Mouse (Mus musculus) neural tube, embryonic 15.5 days (tissue): ENCODE measurements at regions not wholly inside any gene's neighbourhood (a gene's known extent, or its start where the extent isn't known, plus 50 kb on each side); places are given as distances from the start of the nearest gene placed in this dataset.

ENCODE experiments used
- ATAC-seq: fragments of 200-750 bp; cut with Nextera tagmentation; 2 replicates; pipeline ENCODE4 v1.8.0; 2017; ENCODE audit warnings: mild to moderate bottlenecking, moderate TSS enrichment, moderate library complexity; ENCODE audit not compliant: low FRiP score
- H3K27ac ChIP-seq: fragments of 300-500 bp; sonication (generic); replicated peaks from 2 replicates; pipeline ENCODE4 v1.5.1; 2015; ENCODE audit warnings: mild to moderate bottlenecking, inconsistent platforms
- H3K27me3 ChIP-seq: fragments of 300-500 bp; sonication (generic); replicated peaks from 2 replicates; pipeline ENCODE4 v1.6.1; 2015; ENCODE audit warnings: inconsistent platforms
- H3K36me3 ChIP-seq: fragments of 300-500 bp; sonication (generic); 2 replicates; pipeline ENCODE4 v1.6.1; 2015; ENCODE audit warnings: inconsistent platforms
- H3K4me1 ChIP-seq: fragments of 300-500 bp; sonication (generic); 2 replicates; pipeline ENCODE4 v1.6.1; 2015; ENCODE audit warnings: inconsistent platforms
- H3K4me2 ChIP-seq: fragments of 300-500 bp; sonication (generic); 2 replicates; pipeline ENCODE4 v1.6.1; 2015; ENCODE audit warnings: inconsistent platforms, mild to moderate bottlenecking, moderate library complexity
- H3K4me3 ChIP-seq: fragments of 300-500 bp; sonication (generic); replicated peaks from 2 replicates; pipeline ENCODE4 v1.5.1; 2015; ENCODE audit warnings: mild to moderate bottlenecking, inconsistent platforms
- H3K9ac ChIP-seq: fragments of 300-500 bp; sonication (generic); replicated peaks from 2 replicates; pipeline ENCODE4 v1.6.1; 2015; ENCODE audit warnings: mild to moderate bottlenecking, inconsistent platforms
- H3K9me3 ChIP-seq: fragments of 300-500 bp; sonication (generic); replicated peaks from 2 replicates; pipeline ENCODE4 v1.6.1; 2016; ENCODE audit warnings: inconsistent platforms
- WGBS: fragments of 180-500 bp; shearing (Covaris S2); methylation state at CpG from one replicate; pipeline ENCODE4 v1.1.7; 2015; ENCODE audit warnings: mixed read lengths; 5-methylcytosine and 5-hydroxymethylcytosine counted together

DNA sequence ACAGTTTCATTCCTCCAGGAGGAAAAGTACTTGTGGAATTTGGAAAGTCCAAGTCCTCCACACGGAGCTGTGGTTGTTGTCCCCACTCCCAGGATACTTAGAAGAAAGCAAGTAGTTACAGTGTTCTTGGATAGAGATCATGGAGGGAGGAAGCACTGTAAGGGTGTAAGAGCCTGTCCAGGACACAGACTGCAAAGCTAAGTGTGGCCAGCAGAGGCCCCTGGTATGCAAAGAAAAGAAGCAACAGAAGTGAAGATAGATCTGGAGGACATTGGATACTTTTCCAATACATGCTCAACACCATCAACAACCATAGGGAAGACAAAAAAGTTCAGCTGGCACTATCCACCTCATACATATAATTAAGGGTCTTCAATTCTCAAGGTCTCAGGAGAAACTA lies 197.4 kb downstream of the Meis1 start:
- no peak overlapping the region for H3K4me3 ChIP-seq

DNA sequence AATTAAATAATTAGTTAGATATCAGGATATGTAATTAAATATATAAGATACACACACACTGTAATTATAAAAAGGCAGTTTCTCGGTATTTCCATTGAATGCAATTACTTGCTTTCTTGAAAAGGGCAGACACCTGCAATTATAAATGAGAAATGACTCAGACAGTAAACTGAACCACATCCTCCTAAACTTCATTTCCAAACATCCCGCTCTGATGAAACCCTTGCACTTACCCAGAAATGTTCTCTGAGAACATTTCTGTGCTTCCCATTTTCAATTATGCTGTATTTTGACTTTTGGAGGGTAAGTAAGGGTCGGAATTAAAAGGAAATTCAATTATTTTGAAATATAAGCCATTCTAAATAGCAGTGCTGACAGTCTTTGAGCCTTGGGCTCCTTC lies 204.7 kb downstream of the Meis1 start:
- Histone ChIP-seq H3K4me3 (no peak overlapping the region), H3K27me3 (no peaks in the 10 kb centered on the region), H3K36me3 (no peaks in the 10 kb centered on the region), H3K9ac (no peak overlapping the region), H3K4me1 (no peaks in the 10 kb centered on the region), H3K9me3 (no peaks in the 10 kb centered on the region), H3K27ac (no peak overlapping the region), H3K4me2 (no peak overlapping the region)
- WGBS = 91% methylated on average over 3 of the region's 3 CpGs
- ATAC-seq = no peak

More for the DNA sequence above, 197.4 kb downstream of the Meis1 start:
- Histone ChIP-seq H3K9me3 (no peaks in the 10 kb centered on the region), H3K27ac (no peak overlapping the region), H3K36me3 (no peaks in the 10 kb centered on the region), H3K4me2 (no peak overlapping the region), H3K4me1 (no peaks in the 10 kb centered on the region), H3K27me3 (no peaks in the 10 kb centered on the region), H3K9ac (no peak overlapping the region)
- no peak for ATAC-seq
- 53% methylated on average over 1 of the region's 1 CpGs for WGBS

DNA sequence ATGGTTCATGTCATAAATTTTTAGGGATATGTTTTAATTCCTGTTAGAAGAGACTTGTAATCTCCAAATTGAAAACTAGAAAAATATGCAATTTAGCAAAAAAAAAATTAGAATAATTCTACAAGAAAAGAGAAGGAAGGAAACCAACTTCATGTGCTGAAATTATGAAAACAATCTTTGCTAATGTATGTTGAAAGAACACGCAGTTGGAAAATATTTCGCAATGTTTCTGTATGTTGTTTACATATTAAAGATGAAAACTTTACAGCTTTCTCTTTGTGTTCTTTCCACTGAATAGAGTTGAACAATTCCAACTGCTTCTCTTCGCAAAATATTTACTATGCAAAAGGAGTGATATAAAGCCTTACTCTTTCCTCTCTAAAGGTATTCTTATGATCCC lies 251.3 kb downstream of the Meis1 start:
- WGBS = 97% methylated on average over 3 of the region's 3 CpGs
- Histone ChIP-seq H3K27ac (no peak overlapping the region), H3K36me3 (no peaks in the 10 kb centered on the region), H3K4me1 (no peaks in the 10 kb centered on the region), H3K4me3 (no peak overlapping the region), H3K27me3 (no peaks in the 10 kb centered on the region), H3K9ac (no peak overlapping the region), H3K4me2 (no peak overlapping the region), H3K9me3 (no peaks in the 10 kb centered on the region)
- ATAC-seq = no peak

DNA sequence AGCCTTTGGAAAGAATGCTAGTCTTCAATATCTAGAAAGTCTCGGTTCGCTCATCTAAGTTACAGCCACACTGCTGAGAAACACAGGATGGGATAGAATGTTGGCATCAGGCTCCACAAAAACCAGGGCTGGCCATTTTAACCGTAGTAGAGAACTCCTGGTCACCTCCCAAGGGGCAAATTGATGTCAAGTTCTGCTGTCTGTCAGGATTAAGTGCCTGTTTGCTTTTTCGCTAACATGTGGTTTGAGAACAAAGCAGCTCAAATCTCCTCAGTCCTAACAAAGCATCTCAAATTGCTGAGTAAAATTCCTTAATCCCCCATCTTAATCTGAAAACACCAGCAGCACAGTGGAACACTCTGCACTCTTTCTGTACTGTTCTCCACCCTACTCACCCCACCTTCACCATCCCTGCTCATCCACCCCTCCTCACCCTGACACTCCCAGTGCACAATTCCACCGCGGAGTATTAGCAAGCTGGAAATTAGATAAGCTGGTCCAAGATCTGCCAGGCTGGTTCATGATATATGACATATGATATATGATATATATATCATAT lies 252.2 kb downstream of the Meis1 start:
- ATAC-seq = no peak
- no peaks in the 10 kb centered on the region for H3K27me3 ChIP-seq
- 67% methylated on average over 6 of the region's 6 CpGs for WGBS

DNA sequence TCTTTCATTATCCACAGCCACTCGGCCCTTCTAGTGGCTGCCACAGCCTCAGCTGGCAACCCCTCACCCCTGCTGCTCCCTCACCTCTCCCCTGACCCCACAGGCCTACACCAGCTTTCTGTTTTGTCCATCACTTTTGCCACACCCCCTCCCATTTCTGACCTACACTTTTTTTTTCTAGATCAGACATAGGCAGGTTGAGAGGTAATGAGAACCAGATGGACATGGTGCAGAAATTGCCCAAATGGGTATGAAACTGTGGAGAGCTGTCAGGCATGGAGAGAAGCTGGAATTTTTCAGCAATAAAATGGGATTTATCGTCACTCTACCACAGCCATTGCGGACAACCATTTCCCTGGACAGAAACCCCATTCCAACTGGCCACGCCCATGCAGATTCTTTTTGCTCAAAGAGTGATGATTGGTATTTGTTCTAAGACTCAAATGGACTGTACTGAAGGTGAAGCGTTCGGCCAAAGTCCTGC lies 260.2 kb downstream of the Meis1 start:
- 52% methylated on average over 6 of the region's 6 CpGs for WGBS
- Histone ChIP-seq H3K9ac (no peak overlapping the region), H3K4me3 (no peak overlapping the region), H3K9me3 (no peaks in the 10 kb centered on the region), H3K4me1 (peaks cover 17% of the 10 kb centered on the region), H3K27ac (no peak overlapping the region), H3K36me3 (no peaks in the 10 kb centered on the region), H3K27me3 (no peaks in the 10 kb centered on the region), H3K4me2 (no peak overlapping the region)
- ATAC-seq = no peak

More for the DNA sequence above, 252.2 kb downstream of the Meis1 start:
- Histone ChIP-seq H3K9me3 (no peaks in the 10 kb centered on the region), H3K36me3 (no peaks in the 10 kb centered on the region), H3K4me1 (no peaks in the 10 kb centered on the region), H3K27ac (no peak overlapping the region), H3K9ac (no peak overlapping the region), H3K4me2 (no peak overlapping the region), H3K4me3 (no peak overlapping the region)

DNA sequence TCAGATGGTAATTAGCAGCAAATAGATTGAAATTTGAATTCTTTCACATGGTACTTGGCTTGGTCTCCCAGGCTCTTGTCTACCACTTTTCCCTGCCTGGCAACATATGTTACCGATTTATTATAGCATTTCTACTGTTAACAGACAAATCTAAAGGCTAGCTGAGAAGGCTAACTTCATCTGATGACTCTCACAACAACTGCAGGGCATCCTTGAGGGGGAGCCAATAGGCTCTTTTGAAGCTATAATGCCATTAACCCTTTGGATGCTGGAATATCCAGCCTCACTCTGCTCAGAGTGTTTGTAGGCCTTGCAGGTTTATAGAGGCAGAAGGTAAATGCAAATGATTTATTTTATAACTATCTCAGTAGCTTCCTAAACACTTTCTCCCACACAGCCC lies 262.2 kb downstream of the Meis1 start:
- H3K27ac ChIP-seq = no peak overlapping the region
- H3K27me3 ChIP-seq = no peaks in the 10 kb centered on the region
- no peak for ATAC-seq

DNA sequence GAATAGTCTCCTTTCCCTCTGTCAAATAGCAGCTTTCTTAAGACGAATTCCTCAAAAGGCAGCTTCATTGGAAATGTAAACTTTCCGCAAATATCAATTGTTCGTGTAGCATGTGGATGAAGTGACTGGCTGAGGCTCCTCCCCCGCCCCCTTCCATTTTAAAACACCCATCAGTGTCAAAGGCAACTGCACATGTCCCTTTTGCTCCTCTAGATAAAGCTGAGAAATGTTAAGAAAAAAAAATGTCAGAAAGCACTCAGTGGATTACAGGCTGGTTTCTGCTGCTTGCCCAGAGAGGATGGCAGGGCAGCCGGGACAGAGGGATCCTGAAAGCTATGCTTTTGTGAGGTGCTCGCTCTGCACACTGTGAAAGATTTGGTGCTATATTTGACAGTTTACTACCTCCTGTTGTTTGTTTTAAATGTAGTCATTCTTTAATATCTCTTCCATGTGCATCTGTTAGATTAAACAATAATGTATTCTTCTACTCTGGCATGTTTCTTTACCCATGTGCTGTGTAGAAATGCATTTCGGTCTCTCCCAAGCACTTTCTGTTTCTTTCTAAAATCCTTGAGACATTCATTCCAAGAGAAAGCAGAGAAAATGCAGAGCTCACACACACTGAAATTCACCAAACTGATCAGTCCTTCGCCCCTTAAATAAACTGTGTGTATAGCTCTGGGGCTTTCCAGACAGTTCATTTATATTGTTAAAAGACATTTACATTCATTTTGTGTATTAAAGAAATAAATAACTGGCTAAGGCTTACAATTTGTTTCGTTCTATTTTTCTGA lies 263.9 kb downstream of the Meis1 start:
- Histone ChIP-seq H3K27ac (peak overlapping the region; percentile 79), H3K4me3 (peak overlapping the region; percentile 20), H3K4me2 (peak overlapping the region; percentile 46), H3K27me3 (no peaks in the 10 kb centered on the region), H3K9me3 (no peaks in the 10 kb centered on the region), H3K4me1 (peaks cover 34% of the 10 kb centered on the region), H3K9ac (no peak overlapping the region; the same call in 1 of the 2 replicates), H3K36me3 (no peaks in the 10 kb centered on the region)
- WGBS = 21% methylated on average over 9 of the region's 9 CpGs
- ATAC-seq = 0 out of 2 replicates have a peak, but pooled peaks have one; percentile 29

More for the DNA sequence above, 262.2 kb downstream of the Meis1 start:
- H3K4me2 ChIP-seq = no peak overlapping the region
- H3K4me1 ChIP-seq = peaks cover 22% of the 10 kb centered on the region
- H3K9ac ChIP-seq = no peak overlapping the region
- no peaks in the 10 kb centered on the region for H3K36me3 ChIP-seq
- no peaks in the 10 kb centered on the region for H3K9me3 ChIP-seq
- WGBS = 32% methylated on average over 1 of the region's 1 CpGs
- no peak overlapping the region for H3K4me3 ChIP-seq

DNA sequence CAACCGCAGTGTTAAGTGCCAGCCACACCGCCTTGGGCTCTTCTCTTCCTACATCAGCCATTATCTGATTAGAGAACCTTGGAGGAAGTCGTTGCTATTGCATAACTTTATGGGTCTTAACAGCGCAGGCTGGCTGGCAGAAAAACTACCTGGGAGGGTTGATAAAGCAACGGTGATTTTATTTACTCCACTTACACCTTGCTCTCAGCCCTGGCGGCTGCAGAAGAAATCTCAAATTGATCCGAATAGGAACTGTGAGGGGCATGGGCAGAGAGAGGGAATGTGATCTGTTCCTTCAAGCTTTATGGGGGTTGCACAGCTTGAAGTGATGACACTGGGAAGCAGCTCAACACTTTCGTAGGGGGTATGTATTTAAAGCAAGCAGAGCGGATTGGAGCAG lies 264.9 kb downstream of the Meis1 start:
- peak overlapping the region; percentile 46 for H3K4me2 ChIP-seq
- H3K4me3 ChIP-seq = 0 out of 2 replicates have a peak overlapping the region, but pooled peaks have one; percentile 19
- no peaks in the 10 kb centered on the region for H3K36me3 ChIP-seq
- 0 out of 2 replicates have a peak overlapping the region, but pooled peaks have one; percentile 14 for H3K9ac ChIP-seq
- ATAC-seq = peak; percentile 24
- peak overlapping the region; percentile 79 for H3K27ac ChIP-seq
- no peaks in the 10 kb centered on the region for H3K27me3 ChIP-seq
- no peaks in the 10 kb centered on the region for H3K9me3 ChIP-seq
- H3K4me1 ChIP-seq = peaks cover 44% of the 10 kb centered on the region
- 7% methylated on average over 9 of the region's 9 CpGs for WGBS

DNA sequence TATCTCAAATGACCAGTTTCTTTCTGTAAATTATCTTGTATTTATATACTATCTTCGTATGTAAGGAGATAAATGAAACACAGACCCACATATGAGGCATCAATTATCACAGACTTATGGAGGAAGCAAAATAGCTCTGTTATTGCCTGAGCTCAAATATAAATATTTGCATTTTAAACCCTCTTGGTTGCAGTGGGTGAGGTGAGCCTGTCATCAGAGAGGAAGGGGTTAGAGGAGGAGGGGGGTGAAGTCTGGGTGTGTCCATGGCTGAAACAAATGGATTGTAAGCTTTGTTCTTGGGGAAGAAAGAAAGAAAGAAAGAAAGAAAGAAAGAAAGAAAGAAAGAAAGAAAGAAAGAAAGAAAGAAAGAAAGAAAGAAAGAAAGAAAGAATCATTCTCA lies 265.5 kb downstream of the Meis1 start:
- Histone ChIP-seq H3K27me3 (no peaks in the 10 kb centered on the region), H3K27ac (peak overlapping the region; percentile 63; the same call in 1 of the 2 replicates), H3K4me3 (no peak overlapping the region), H3K4me2 (peak overlapping the region; percentile 46; the same call in 1 of the 2 replicates), H3K4me1 (peaks cover 49% of the 10 kb centered on the region), H3K9ac (no peak overlapping the region), H3K36me3 (no peaks in the 10 kb centered on the region), H3K9me3 (no peaks in the 10 kb centered on the region)
- WGBS = 59% methylated on average over 1 of the region's 1 CpGs
- ATAC-seq = no peak

DNA sequence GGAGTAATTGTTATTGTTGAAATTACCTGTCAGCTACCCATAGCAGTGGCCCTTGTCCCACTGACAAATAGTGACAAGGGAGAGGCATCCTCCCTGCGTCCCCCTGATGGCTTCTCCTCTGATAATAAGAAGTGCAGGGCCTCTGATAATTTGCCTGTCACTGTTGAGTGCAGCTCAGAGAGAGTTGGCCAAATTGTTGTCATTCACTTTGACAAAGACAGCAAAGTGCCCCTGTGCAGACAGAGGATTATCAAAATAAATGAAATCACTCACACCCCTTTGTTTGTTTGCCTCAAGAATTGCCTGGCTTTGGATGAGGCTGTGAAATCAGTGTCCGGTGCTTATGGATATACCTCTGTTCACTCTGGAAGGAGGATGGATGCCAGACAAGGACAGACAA lies 266.3 kb downstream of the Meis1 start:
- Histone ChIP-seq H3K9ac (no peak overlapping the region), H3K4me3 (no peak overlapping the region), H3K27me3 (no peaks in the 10 kb centered on the region), H3K9me3 (no peaks in the 10 kb centered on the region), H3K27ac (peak overlapping the region; percentile 60), H3K4me2 (peak overlapping the region; percentile 54), H3K36me3 (no peaks in the 10 kb centered on the region), H3K4me1 (peaks cover 56% of the 10 kb centered on the region)
- 43% methylated on average over 2 of the region's 2 CpGs for WGBS
- no peak for ATAC-seq

DNA sequence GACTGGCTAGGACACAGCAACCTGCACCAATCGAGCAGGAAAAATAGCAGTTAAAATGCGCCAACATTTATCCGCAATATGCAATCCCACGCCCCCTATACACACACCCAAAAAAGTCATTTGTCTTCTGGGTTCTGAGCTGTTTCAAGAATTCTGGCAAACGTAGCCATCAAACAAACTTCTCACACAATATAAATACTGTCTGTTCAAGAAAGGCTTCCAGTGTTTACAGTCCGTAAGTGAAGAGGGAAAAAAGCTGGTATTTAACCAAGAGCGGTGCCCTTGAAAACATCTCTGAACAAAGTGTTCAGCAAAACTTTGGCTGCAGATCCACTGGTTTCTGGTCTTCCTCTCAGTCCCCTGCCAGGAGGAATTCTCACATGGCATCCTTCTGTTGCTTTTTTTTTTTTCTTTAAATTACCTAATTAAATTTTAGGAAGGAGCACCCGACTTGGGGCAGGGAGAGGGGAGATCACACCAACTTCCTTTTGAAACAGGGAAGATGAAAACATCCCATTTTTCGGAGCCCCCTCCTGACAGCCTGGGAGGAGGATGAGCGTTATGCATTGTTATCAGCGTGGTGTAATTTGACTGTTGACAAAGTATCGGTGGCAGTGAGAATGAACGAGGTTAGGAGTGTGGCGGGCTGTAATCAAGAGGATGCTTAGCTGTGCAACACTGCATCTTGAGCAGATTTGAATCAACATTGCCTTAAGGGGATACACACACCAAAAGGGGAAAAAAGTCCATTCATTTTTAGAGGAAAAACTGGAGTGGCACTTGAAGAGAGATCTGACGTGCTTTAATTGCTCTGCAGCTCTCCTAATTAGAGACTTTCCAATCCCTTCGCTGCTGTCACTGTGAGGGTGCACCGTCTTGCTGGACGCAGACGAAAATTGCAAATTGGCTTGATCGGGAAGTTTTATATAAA lies 267.6 kb downstream of the Meis1 start:
- Histone ChIP-seq H3K4me1 (peaks cover 66% of the 10 kb centered on the region), H3K9me3 (no peaks in the 10 kb centered on the region), H3K4me3 (peak overlapping the region; percentile 24), H3K4me2 (peak overlapping the region; percentile 54), H3K36me3 (no peaks in the 10 kb centered on the region), H3K27me3 (no peaks in the 10 kb centered on the region), H3K9ac (peak overlapping the region; percentile 2), H3K27ac (peak overlapping the region; percentile 84)
- ATAC-seq = peak; percentile 14; the same call in 1 of the 2 replicates
- WGBS = 7% methylated on average over 20 of the region's 20 CpGs
